8 mouse cellular contexts compared by ENCODE assay signal in the genomic region with DNA sequence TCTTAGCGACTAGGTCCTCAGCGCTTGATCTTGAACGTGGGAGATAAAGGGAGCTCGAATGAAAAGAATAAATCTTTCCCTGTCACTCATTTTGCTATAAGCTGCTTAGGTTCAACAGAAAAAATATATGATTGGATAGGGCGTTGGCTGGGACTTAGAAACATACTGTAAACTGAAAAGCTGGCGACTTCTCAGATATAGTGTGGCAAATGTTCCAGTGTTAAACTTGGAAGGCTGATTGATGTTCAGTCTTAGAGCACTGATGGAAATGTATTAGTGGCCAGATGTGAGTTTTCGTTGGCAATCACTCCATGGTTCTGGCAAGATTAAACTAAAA. TPM values are rescaled to one million over a fixed set of nuclear protein-coding genes. Genes with fewer than 3 reads are reported as not detected.
DNase-seq lines count a peak whose midpoint lies in the region; ATAC-seq and TF ChIP-seq lines count a peak whose summit lies in the region.

No protein-coding gene starts in this region.

- H3K27ac ChIP-seq in kidney, embryonic 16.5 days (ENCODE audit: low read length): no peak overlapping the region
- no peak overlapping the region for H3K27ac ChIP-seq in embryonic facial prominence, embryonic 12.5 days
- peak overlapping the region; percentile 70 for H3K27ac ChIP-seq in hindbrain, embryonic 16.5 days (ENCODE audit: low read depth, low read length)
- H3K27ac ChIP-seq in midbrain, postnatal 0 days (ENCODE audit: low read depth, low read length): peak overlapping the region; percentile 69

- H3K9ac ChIP-seq in kidney, embryonic 16.5 days (replicated peaks; ENCODE audit: low read length): 0 out of 2 replicates have a peak overlapping the region, but pooled peaks have one; percentile 13
- peak overlapping the region; percentile 3; the same call in 1 of the 2 replicates for H3K9ac ChIP-seq in embryonic facial prominence, embryonic 12.5 days
- peak overlapping the region; percentile 51; the same call in 1 of the 2 replicates for H3K9ac ChIP-seq in hindbrain, embryonic 16.5 days (ENCODE audit: low read depth, low read length)
- peak overlapping the region; percentile 84; the same call in 1 of the 2 replicates for H3K9ac ChIP-seq in midbrain, postnatal 0 days (replicated peaks; ENCODE audit: low read length, poor library complexity, severe bottlenecking)

- H3K4me1 ChIP-seq in kidney, embryonic 16.5 days (ENCODE audit: insufficient read depth, low read length): no peaks in the 10 kb centered on the region
- H3K4me1 ChIP-seq in embryonic facial prominence, embryonic 12.5 days: 0 out of 2 replicates have a peak, but pooled peaks cover 3% of the 10 kb centered on the region
- H3K4me1 ChIP-seq in hindbrain, embryonic 16.5 days (ENCODE audit: control insufficient read depth, insufficient read depth, low read depth, low read length): peaks cover 10% of the 10 kb centered on the region
- H3K4me1 ChIP-seq in midbrain, postnatal 0 days (ENCODE audit: insufficient read depth, low read length): no peaks in the 10 kb centered on the region

- 10% methylated on average over 7 of the region's 7 CpGs for WGBS in kidney, embryonic 16.5 days
- 14% methylated on average over 7 of the region's 7 CpGs for WGBS in embryonic facial prominence, embryonic 12.5 days
- 7% methylated on average over 7 of the region's 7 CpGs for WGBS in hindbrain, embryonic 16.5 days
- WGBS in midbrain, postnatal 0 days: 5% methylated on average over 7 of the region's 7 CpGs

- H3K4me3 ChIP-seq in kidney, embryonic 16.5 days (ENCODE audit: low read length): peak overlapping the region; percentile 94
- H3K4me3 ChIP-seq in embryonic facial prominence, embryonic 12.5 days: peak overlapping the region; percentile 74
- H3K4me3 ChIP-seq in hindbrain, embryonic 16.5 days (ENCODE audit: low read length): peak overlapping the region; percentile 96
- H3K4me3 ChIP-seq in midbrain, postnatal 0 days (ENCODE audit: low read depth, low read length): peak overlapping the region; percentile 92

- no peaks in the 10 kb centered on the region for H3K27me3 ChIP-seq in kidney, embryonic 16.5 days (ENCODE audit: insufficient read depth, low read length)
- H3K27me3 ChIP-seq in embryonic facial prominence, embryonic 12.5 days: no peaks in the 10 kb centered on the region
- H3K27me3 ChIP-seq in hindbrain, embryonic 16.5 days (replicated peaks; ENCODE audit: control insufficient read depth, insufficient read depth, low read length): no peaks in the 10 kb centered on the region
- no peaks in the 10 kb centered on the region for H3K27me3 ChIP-seq in midbrain, postnatal 0 days (ENCODE audit: insufficient read depth, low read length)

- H3K4me2 ChIP-seq in kidney, embryonic 16.5 days (replicated peaks; ENCODE audit: low read depth, low read length): peak overlapping the region; percentile 85
- H3K4me2 ChIP-seq in embryonic facial prominence, embryonic 12.5 days (replicated peaks): peak overlapping the region; percentile 64
- H3K4me2 ChIP-seq in hindbrain, embryonic 16.5 days (ENCODE audit: low read length): peak overlapping the region; percentile 59
- H3K4me2 ChIP-seq in midbrain, postnatal 0 days (ENCODE audit: low read depth, low read length, poor library complexity, severe bottlenecking): peak overlapping the region; percentile 66

- ATAC-seq in kidney, embryonic 16.5 days (ENCODE audit: low FRiP score, low TSS enrichment): no peak; the same call in 1 of the 2 replicates
- no peak; the same call in 1 of the 2 replicates for ATAC-seq in embryonic facial prominence, embryonic 12.5 days (ENCODE audit: insufficient number of reproducible peaks, insufficient read depth, low FRiP score, low TSS enrichment)
- ATAC-seq in hindbrain, embryonic 16.5 days: peak; percentile 37; the same call in 1 of the 2 replicates
- no peak; the same call in 1 of the 2 replicates for ATAC-seq in midbrain, postnatal 0 days (ENCODE audit: low FRiP score)

- no peaks in the 10 kb centered on the region for H3K9me3 ChIP-seq in kidney, embryonic 16.5 days (ENCODE audit: low read length)
- no peaks in the 10 kb centered on the region for H3K9me3 ChIP-seq in embryonic facial prominence, embryonic 12.5 days
- H3K9me3 ChIP-seq in hindbrain, embryonic 16.5 days (ENCODE audit: control insufficient read depth, low read length): no peaks in the 10 kb centered on the region
- no peaks in the 10 kb centered on the region for H3K9me3 ChIP-seq in midbrain, postnatal 0 days (ENCODE audit: low read length)

- no peak for DNase-seq in kidney, postnatal 36 days
- DNase-seq in midbrain, postnatal 0 days (ENCODE audit: low spot score): no peak
- DNase-seq in T-cell, adult 2 months (ENCODE audit: low spot score): no peak
- no peak for DNase-seq in left cerebral cortex, adult 8-10 months (ENCODE audit: low spot score in 2 of 2)
- no peak for DNase-seq in layer of hippocampus, postnatal 36 days

- no peaks in the 10 kb centered on the region for H3K36me3 ChIP-seq in kidney, embryonic 16.5 days (ENCODE audit: insufficient read depth, low read length)
- 0 out of 2 replicates have a peak, but pooled peaks cover 5% of the 10 kb centered on the region for H3K36me3 ChIP-seq in embryonic facial prominence, embryonic 12.5 days
- H3K36me3 ChIP-seq in hindbrain, embryonic 16.5 days (ENCODE audit: control insufficient read depth, insufficient read depth, low read length): no peaks in the 10 kb centered on the region; the same call in 1 of the 2 replicates
- H3K36me3 ChIP-seq in midbrain, postnatal 0 days (ENCODE audit: insufficient read depth, low read length): no peaks in the 10 kb centered on the region

- TF ChIP-seq CTCF in midbrain, postnatal 0 days (IDR thresholded peaks at IDR 0.05): no peak

RNA-seq across cellular contexts. Expression of a gene that starts 0.4 kb away (rescaled TPM):
- polyA plus RNA-seq in kidney, embryonic 16.5 days (2015; fragmentation: Nextera tagmentation; extraction: Ambion mirVana): 22.5 and 24.8 TPM in 2 replicates
- polyA plus RNA-seq in embryonic facial prominence, embryonic 12.5 days (2016; fragmentation: Nextera tagmentation; extraction: Ambion mirVana): 33.4 and 37.1 TPM in 2 replicates
- 113 and 115 TPM in 2 replicates for polyA plus RNA-seq in hindbrain, embryonic 16.5 days (2015; fragmentation: Nextera tagmentation; extraction: Ambion mirVana)
- 71.8 and 108 TPM in 2 replicates for total RNA-seq in midbrain, postnatal 0 days (2014; rRNA removed)
- 125 and 130 TPM in 2 replicates for polyA plus RNA-seq in midbrain, postnatal 0 days (2015; fragmentation: Nextera tagmentation; extraction: Ambion mirVana)
- 10 to 100 TPM; 35.6 to 41.9 (median 37.1) TPM for total RNA-seq in left cerebral cortex, adult 8-10 months (2022)
- total RNA-seq in layer of hippocampus, postnatal 36 days (2021): 10 to 100 TPM; 34.7 to 36.2 TPM

RNA-seq across cellular contexts. Expression of a gene that starts 31.6 kb away (rescaled TPM):
- 21.2 and 23.7 TPM in 2 replicates for polyA plus RNA-seq in kidney, embryonic 16.5 days (2015; fragmentation: Nextera tagmentation; extraction: Ambion mirVana)
- 28.6 and 30.4 TPM in 2 replicates for polyA plus RNA-seq in embryonic facial prominence, embryonic 12.5 days (2016; fragmentation: Nextera tagmentation; extraction: Ambion mirVana)
- 10.6 and 11.6 TPM in 2 replicates for polyA plus RNA-seq in hindbrain, embryonic 16.5 days (2015; fragmentation: Nextera tagmentation; extraction: Ambion mirVana)
- 11.2 and 13.6 TPM in 2 replicates for total RNA-seq in midbrain, postnatal 0 days (2014; rRNA removed)
- 7.7 and 9.5 TPM in 2 replicates for polyA plus RNA-seq in midbrain, postnatal 0 days (2015; fragmentation: Nextera tagmentation; extraction: Ambion mirVana)
- 10 to 100 TPM; 12.2 to 18.0 (median 15.9) TPM for total RNA-seq in left cerebral cortex, adult 8-10 months (2022)
- 10 to 100 TPM; 12.4 to 15.5 TPM for total RNA-seq in layer of hippocampus, postnatal 36 days (2021)

RNA-seq across cellular contexts. Expression of a gene that starts 31.9 kb away (rescaled TPM):
- 24.5 and 29.8 TPM in 2 replicates for polyA plus RNA-seq in kidney, embryonic 16.5 days (2015; fragmentation: Nextera tagmentation; extraction: Ambion mirVana)
- polyA plus RNA-seq in embryonic facial prominence, embryonic 12.5 days (2016; fragmentation: Nextera tagmentation; extraction: Ambion mirVana): 38.4 and 40.0 TPM in 2 replicates
- 29.3 and 32.5 TPM in 2 replicates for polyA plus RNA-seq in hindbrain, embryonic 16.5 days (2015; fragmentation: Nextera tagmentation; extraction: Ambion mirVana)
- total RNA-seq in midbrain, postnatal 0 days (2014; rRNA removed): 17.9 and 24.6 TPM in 2 replicates
- 23.6 and 24.8 TPM in 2 replicates for polyA plus RNA-seq in midbrain, postnatal 0 days (2015; fragmentation: Nextera tagmentation; extraction: Ambion mirVana)
- total RNA-seq in left cerebral cortex, adult 8-10 months (2022): 10 to 100 TPM; 18.2 to 29.2 (median 23.8) TPM
- total RNA-seq in layer of hippocampus, postnatal 36 days (2021): 10 to 100 TPM; 28.4 to 29.7 TPM

Comparison
In these comparisons a context has a peak if more than half of its experiments do, and no peak if none do; other contexts are left out.
1. H3K27ac ChIP-seq: peak in hindbrain, embryonic 16.5 days (single experiment) and midbrain, postnatal 0 days (single experiment); none in kidney, embryonic 16.5 days (single experiment) and embryonic facial prominence, embryonic 12.5 days (single experiment).
2. H3K9ac ChIP-seq: peak in every context shown above with its lines; median percentile 84 in midbrain, postnatal 0 days; 51 in hindbrain, embryonic 16.5 days; 13 in kidney, embryonic 16.5 days; 3 in embryonic facial prominence, embryonic 12.5 days.
3. Peak in every context shown above with its lines, with median percentiles within 50 percentile points of each other: H3K4me2 ChIP-seq and H3K4me3 ChIP-seq.